Mouse (Mus musculus): ENCODE results near the gene Eno3. TPM values are rescaled to one million over a fixed set of nuclear protein-coding genes. Genes with fewer than 3 reads are reported as not detected.

Gene Eno3
- total RNA-seq, 4 experiments from 2014 or later = 7,027 to 9,270 (median 7,380) TPM

DNA sequence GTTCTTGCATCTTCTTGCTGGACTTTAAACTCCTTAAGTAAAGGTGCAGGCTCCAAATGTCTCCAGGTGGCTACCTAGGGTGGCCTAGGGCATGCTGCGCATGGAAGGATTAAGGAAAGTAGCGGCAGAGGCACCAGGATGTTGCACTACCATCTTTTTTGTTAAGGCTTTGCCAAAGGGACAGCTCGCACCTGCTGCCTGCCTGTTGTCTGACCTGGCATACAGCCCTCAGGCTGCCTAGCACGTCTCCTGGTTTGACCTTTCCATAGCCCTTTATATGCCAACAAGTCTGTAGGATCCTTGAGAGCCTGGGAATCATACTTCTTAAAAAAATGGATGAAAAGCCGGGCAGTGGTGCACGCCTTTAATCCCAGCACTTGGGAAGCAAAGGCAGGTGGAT is 14.0 kb upstream of the Eno3 start:
- peak in 1 of 2 experiments; percentile 43 for DNase-seq (ENCODE audit: low spot score in 2 of 2)

DNA sequence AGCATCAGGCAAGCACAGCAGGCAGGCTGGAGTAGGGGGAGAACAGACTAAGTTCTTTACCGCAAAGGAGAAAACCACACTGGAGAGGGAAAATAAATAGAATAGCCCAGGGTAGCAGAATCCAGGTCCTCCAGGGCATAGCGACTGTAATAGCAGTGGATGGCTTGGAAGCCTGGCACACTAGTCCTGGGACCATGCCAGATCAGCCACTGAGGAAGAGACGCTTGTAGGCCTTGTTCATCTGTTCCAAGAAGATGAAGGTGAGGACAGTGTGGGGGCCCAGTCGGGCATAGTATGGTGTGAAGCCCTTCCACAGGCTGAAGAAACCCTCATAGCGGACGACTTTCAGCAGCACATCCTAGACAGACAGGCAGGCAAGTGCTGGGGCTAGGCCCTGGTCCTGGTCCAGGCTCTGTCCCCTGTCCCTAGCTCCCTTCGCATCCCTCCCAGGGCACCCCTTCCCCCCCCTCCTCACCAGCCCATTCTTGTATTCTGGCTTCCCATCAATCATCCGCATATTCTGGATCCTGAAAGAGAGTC is 12.4 kb upstream of the Eno3 start:
- peak in 1 of 2 experiments; percentile 3 for DNase-seq (ENCODE audit: low spot score in 2 of 2)

DNA sequence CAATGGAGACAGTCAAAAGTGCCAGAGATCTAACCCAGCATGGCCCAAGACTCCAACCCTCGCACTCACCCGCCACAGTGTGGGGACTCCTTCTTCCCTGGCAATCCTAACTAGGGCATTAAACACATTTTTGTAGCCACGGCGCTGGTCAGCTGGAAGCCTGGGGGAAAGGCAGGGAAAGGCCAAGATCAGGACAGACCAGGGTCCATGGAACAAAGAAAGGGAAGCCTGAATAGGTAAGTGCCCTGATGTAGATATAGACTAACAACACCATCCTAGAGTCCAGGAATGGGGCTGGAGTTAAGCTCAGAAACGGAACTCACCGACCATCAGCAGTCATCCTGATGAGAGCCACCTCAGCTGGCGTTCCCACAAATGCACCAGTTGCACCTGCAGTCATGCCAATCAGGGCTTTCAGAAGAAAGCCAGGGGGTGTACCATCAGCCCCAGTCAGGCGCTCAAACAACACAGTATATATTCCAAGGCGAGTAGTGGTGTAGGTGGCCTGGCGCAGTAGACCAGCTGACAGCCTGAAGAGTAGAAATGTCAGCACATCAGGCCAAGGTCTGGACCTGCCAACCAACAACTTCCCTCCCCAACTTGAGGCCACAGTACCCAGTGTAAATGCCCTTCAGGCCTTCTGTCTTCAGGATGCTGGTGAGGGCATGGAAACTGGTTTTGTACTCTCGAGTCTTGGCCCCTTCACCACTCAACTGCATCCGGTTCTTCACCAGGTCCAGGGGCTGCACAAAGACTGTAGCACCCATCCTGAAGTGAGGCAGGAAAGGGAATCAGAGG is 11.3 kb upstream of the Eno3 start:
- DNase-seq (ENCODE audit: low spot score in 2 of 2) = peak in 1 of 2 experiments; percentile 5

DNA sequence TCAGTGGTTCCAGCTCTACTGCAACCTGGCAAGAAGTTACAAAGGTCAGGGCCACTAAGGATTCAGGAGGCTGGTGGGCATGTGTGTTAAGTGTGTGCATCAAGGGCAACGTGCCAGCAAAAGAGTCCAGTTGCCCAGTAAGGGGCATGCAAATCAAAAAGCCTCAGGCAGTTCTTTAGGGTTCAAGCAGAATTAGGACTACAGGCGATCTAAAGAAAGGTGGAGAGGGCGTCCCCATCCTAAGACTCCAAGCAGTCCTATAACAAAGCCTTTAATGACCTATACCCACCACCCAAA is 10.8 kb upstream of the Eno3 start:
- DNase-seq (ENCODE audit: low spot score in 2 of 2) = no peak

DNA sequence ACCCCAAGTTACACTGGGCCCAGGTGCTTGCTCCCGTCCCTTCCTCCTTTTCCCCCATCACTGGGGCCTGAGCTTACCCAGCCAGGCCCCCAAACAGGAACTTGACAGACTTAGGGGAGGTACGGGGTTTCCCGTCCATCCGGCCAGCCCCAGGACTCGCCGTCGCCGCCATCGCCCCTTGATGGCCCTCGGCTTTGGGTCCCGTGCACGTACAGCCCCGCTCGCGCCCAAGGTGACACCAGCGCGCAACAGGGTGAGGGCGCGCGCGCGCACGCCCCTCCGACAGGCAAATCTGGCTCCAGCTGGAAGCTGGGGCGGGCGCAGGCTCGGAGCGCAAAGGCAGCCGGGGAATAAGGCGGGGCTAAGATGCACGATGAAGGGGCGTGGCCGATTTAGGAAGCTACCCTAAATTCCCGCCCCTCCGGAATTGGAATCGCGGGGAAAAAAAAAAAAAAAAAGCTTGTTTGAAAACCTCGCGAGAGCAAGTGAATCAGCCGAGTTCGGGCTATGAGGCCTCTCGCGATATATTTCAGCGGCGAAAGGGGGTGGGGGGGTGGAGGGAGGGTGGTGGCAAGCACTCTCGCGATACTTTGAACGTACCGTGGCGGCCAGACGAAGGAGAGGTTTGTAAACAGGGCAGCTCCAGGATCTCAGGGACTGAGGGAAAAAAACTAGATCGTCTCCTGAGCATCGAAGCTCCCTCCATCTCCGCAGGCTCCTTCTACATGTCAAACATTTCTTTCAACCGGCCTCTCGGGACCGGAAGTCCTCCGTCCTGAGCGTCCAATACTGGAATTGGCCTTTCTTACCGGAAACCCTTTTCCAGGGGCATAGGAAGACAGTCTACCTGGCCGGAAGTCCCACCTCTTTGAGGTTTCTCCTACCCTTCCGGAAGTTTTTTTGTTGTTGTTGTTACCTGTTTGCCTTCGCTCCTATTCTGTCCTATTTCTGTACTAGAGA is 10.0 kb upstream of the Eno3 start, which contains the start of the genes Rnf167 and Slc25a11:
TSS of gene Rnf167 (plus strand) at position 545 of the 960 bp plus-strand sequence.
TSS of gene Slc25a11 (minus strand) at position 789 of the 960 bp plus-strand sequence.
- DNase-seq (ENCODE audit: low spot score in 2 of 2) = peak; percentile 93 to 97

DNA sequence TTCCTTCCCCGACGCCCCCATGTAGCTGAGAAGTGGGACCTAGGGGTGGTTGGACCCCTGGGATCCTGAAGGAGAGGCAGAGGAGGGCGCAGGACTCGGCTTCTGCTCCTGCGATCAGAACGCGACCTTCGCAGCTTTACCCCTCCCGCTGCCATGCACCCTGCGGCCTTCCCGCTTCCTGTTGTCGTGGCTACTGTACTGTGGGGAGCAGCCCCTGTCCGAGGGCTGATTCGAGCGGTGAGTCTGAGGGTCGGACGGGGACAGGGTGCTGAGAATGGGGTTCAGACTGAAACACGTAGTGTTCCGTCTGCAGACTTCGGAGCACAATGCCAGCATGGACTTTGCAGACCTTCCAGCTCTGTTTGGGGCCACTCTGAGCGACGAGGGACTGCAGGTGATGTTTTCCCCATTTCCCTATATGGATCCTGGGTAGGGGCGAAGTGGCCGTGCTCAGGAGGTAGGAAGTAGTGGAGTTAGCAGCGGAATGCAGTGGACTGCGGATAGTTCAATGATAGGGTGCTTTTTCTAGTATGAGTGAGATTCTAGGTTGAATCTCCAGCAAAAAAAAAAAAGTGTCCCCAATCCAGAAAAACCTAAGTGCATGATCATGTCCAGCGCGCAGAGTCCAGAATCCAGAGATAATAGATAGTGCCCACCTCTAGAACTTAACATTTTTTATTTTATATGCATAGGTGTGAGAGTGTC is 9.1 kb upstream of the Eno3 start:
- peak in 1 of 2 experiments; percentile 20 for DNase-seq (ENCODE audit: low spot score in 2 of 2)

DNA sequence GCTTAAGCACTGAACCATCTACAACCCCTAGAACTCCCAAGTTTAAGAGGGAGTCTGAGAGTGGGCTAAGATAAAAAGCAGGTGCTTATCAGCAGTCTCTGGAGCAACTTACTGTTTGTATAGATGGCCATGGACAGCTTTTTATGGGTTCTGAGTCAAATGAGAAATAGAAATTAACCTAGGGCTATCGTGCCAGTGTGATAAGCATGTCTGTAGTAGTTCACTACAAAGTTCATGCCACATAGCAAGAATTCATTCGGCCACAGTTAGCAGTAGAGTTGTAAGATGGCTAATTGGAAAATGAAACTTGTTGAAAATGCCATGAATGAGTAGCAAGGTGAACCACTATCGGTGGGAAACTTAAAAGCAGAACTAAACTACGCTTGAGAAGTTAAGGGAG is 8.5 kb upstream of the Eno3 start:
- no peak for DNase-seq (ENCODE audit: low spot score in 2 of 2)

DNA sequence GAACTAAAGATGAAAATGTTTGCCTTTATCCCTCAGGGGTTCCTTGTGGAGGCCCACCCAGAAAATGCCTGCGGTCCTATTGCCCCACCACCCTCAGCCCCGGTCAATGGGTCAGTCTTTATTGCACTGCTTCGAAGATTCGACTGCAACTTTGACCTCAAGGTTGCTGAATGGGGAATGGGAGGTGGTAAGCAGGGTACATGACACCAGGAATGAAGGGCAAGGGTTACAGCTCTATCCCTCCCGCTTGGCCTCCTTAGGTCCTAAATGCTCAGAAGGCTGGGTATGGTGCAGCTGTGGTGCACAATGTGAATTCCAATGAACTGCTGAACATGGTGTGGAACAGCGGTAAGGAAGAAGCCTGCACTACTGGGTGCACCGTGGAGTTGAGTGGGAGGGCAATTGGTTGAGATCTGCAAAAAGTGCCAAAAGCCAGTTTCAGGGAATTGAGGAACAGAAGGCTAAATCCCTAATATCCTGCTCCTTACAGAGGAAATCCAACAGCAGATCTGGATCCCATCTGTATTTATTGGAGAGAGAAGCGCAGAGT is 7.7 kb upstream of the Eno3 start:
- DNase-seq (ENCODE audit: low spot score in 2 of 2) = peak in 1 of 2 experiments; percentile 2

DNA sequence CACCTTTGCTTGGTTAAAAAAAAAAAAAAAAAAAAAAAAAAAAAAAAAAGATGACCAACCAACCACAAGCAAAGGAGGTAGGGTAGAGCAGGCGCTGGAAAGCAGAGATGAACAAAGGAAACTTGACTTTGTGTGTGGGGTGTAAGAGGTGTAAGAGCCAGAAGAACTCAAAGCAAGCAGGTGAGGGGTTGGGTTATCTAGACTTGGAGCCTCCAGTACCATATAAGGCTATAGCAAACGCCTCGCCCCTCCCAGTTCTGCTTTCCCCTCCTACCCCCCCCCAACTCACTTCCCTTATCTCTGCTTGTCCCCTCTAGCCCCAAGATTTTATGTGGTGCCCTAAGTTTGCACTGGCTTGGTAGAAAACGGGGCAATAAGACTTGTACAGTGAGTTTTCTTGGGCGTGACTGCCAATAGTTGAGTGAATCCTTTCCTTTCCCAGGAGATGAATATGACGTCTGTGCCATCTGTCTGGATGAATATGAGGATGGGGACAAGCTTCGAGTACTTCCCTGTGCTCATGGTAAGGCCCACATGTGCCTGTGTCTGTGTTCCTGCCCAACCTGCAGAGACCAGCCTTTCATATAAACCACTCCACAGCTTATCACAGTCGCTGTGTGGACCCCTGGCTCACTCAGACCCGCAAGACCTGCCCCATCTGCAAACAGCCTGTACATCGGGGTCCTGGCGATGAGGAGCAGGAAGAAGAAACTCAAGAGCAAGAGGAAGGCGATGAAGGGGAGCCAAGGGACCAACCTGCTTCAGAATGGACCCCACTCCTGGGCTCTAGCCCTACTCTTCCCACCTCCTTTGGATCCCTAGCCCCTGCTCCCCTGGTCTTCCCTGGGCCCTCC is 6.5 kb upstream of the Eno3 start:
- peak in 1 of 2 experiments; percentile 2 for DNase-seq (ENCODE audit: low spot score in 2 of 2)

DNA sequence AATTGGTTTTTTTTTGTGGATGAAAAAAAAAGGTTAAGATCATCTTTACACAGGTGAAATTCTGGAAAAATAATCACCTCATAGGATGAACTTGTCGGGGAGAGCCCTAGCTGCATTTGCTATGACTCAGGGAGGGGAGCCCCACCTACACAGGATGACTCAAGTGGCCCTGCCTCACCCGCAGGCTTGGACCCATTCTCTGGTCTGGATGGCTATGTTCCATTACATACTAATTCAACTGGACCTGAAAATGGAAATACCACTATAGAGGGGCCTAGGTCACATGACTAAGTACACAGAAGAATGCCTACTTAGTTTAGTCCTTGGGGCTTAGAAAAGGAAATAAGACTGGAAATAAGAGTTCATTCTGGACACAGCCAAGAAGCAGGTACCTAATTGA is 5.6 kb upstream of the Eno3 start:
- DNase-seq (ENCODE audit: low spot score in 2 of 2) = peak in 1 of 2 experiments; percentile 2

DNA sequence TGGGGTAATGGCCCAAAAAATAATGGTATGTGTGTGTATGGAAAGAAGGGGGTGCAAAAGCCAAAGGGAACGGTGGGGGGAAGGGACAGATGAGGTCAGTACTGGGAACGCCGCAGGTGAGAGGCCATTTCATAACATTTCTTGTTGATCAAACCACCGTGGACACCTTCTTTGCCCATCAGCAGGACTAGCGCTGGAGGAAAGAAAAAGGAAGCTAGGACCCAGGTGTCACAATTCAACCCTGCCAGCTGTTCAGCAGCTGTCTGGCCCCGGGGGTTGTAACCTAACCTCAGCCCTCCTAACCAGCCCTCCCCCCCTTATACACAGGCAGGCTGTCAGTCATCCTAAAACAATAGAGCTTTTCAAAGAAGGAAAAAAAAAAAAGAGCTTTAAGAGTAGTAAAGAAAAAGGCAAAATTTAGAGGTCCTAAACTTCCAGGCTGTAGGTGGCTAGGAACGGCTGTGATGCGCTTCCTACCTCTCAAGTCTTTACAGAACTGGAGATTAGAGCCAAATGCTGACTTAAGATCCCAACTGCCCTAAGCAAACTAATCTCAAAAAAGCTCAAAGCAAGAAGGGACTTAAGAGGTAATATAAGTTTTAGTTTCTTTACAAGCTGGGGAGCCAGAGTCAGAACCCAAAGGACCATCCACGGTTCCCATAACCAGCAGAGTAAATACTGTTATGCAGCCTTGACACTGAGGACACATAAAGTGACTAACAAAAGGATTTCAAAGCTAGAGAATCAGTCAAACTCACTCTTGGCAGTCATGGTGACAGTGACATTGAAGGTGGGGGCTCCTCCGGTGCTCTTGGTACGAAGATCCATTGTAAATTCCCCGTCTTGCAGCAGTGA is 4.7 kb upstream of the Eno3 start:
- peak in 1 of 2 experiments; percentile 9 for DNase-seq (ENCODE audit: low spot score in 2 of 2)

DNA sequence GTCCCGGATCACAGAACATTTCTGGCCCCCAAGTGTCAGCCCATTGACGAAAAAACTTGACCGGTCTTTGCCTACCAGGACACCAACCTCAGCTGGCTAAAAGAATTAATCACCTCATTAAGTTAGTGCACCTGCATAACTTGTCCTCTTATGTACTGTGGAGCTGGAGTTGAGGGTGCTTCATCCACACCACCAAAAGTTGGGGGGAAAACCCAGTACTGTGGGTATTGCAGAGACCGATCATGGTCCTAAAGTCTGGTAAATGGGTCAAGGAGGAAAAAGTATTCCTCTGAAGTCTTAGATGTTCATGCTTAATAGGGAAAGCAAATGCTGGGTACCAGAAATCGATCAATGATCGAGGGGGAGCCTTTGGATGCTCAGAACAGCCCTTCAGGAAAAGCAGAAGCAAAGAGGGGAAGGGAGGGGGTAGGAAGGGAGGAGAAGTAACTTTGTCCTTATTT is 4.1 kb upstream of the Eno3 start:
- DNase-seq (ENCODE audit: low spot score in 2 of 2) = no peak

DNA sequence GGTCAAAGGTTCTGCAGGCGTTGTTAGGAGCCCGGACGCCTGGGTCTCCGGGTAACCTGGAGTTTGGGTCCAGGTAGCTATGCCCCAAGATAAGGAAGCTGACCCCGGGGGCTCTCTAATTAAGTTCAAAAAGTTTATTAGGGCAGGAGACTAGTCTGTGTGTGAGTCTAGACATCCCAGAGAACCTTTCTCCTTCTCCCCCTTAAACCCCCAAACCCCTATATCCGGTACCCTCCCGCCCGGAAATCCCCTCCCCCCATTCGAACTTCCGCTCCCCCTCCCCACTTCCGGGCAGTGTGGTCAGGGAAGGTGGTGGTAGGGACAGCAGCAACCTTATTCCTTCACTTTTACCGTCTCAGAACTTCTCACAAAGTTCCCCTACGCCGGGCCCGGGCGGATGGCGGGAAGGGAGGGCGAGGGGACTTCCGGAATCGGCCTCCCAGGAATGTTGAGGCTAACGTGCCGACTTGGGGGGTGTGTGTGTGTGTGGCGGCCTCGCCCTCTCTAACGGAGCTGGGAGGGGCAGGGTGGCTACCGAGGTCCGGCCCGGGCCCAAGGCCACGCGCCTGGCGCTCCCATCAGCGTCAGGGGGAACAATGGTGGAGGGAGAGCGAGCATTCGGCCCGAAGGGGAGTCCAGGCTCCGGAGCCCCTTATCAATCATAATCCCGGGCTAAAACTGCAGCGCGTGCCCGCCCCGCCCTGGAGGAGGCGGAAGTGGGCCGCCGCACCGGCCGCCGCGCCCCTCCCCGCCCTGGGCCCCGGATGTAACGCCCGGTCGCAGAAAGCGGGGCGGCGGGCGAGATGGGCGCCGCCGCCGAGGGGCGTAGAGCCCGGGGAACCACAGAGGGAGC is 3.4 kb upstream of the Eno3 start:
- peak; percentile 4 to 34 for DNase-seq (ENCODE audit: low spot score in 2 of 2)

DNA sequence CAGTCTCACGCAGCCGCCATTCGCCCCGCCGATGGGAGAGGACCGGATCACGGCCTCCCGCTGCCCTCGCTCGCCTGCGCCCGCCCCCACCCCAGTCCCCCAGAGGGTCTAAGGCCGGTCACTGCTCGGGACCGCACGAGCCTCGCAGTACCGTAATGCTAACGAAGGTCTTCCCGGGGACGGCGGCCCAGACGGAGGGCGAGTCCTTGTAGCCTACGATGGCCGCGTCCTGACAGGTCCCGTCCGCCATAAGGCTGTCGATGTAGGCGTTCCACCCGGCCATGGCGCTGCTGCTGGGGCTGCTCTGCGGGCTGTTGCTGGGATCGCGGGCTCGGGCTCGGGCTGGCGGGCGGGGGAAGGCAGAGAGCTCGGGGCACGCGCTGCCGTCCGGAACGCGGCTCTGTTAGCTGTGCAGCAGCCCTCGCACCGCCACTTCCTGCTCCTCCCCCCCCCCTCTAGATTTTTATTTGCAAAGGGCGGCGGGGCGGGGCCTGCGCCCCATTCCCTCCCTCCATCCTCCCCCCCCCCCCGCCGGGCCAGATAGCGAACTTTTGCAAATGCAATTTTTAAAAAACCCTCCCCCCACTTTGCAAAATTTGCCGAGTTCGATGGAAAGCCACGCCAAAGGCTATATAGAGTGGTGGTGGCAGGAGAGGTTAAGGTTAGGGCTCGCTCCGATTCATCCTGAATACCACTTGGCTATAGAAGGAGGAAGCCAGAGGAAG is 2.6 kb upstream of the Eno3 start, which contains the start of gene Pfn1:
TSS of gene Pfn1 (minus strand) at position 447 of the 725 bp plus-strand sequence.
- peak; percentile 43 to 66 for DNase-seq (ENCODE audit: low spot score in 2 of 2)

DNA sequence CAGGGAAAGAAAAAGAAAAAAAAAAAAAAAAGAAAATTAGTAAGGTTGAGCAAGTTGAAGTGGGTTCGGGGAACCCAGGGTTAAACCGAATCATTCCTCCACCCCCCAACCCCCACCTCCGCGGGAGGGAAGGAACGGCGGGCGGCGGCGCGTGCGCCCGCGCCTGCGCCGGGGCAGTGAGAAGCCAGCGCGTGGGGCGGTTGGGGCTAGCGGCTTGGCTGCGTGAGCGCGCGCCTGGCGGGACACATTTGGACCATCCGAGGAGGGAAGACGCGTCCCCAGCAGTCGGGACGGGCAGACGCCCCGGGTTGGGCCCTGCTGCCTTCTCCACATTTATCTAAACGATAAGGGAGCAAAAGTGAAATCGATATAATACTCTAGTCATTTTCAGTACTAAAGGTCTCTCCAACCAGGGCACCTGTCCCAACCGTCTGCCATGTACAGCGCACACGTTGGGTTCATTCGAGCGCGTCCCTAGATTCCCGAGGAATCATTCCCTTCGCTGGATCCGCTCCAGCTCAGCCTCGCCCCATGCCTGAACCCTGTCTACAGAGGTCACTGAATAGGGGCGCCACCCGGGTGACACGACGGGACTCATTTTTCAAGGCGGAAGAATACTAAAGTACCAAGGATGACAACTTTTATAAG is 2.0 kb upstream of the Eno3 start:
- peak; percentile 74 to 80 for DNase-seq (ENCODE audit: low spot score in 2 of 2)

DNA sequence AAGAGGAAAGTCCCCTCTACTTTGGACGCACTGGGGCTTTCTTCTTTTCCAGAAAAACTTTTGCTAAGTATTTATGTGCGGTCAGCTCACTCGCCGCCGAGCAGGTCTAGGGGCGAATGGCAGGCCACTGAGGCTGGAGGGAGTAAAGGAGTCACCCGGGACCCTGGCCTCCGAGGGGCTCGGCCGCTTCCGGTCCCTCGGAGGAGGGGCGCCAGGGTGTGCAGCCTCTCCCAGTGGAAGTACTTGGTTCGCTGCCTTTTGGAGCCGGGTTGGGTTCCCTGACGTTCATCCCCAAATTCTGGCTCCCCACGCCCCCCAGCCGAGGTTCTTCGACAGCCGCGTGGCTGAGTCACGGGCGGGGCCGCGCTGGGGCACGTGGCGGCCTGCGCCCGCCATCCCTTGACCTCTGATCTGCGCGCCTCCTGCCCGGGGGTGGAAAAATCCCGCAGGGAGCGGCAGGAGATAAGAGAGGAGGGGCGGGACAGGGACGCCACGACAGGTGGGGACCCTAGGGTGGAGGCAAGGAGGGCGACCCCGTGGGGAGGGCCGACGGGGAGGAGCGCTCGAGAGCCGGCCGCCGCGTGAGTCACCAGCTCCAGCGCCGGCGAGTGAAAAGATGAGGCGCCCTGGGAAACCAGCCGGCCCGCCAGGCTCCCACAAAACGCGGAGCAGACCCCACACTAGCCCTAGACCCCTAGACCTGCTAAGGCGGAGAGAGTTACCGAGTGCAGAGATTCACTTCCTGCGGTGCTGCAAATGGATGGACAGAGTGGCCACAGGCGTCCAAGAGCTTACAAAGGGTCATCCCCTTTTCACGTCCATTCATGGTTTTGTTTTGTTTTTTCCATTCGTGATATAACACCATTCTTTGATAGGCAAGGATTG is 1.2 kb upstream of the Eno3 start:
- DNase-seq (ENCODE audit: low spot score in 2 of 2) = peak; percentile 63 to 64
